8 mouse cellular contexts compared by ENCODE assay signal in genomic region chr9:121366864-121367245, GRCm38 (mm10).
DNase-seq lines count a peak whose midpoint lies in the region; ATAC-seq and TF ChIP-seq lines count a peak whose summit lies in the region.

No protein-coding gene starts in this region.

- no peaks in the 10 kb centered on the region for H3K27me3 ChIP-seq in cerebellum, adult 2 months (ENCODE audit: control insufficient read depth, insufficient read depth, low read length)
- no peaks in the 10 kb centered on the region for H3K27me3 ChIP-seq in neural tube, embryonic 12.5 days (replicated peaks)
- no peaks in the 10 kb centered on the region for H3K27me3 ChIP-seq in heart, postnatal 0 days (ENCODE audit: control insufficient read depth, insufficient read depth, low read length)
- H3K27me3 ChIP-seq in stomach, embryonic 16.5 days (ENCODE audit: control insufficient read depth, insufficient read depth, low read length), result no peaks in the 10 kb centered on the region
- no peaks in the 10 kb centered on the region for H3K27me3 ChIP-seq in liver, embryonic 12.5 days (replicated peaks)

- DNase-seq in cerebellum, adult 2 months, result peak; percentile 60 to 64
- DNase-seq in neural tube, embryonic 10.5 days (ENCODE audit: extremely low spot score, low spot score), result no peak
- DNase-seq in heart, postnatal 0 days (ENCODE audit: low spot score), result no peak

- 24% methylated on average over 12 of the region's 12 CpGs for WGBS in cerebellum, adult 2 months
- WGBS in neural tube, embryonic 12.5 days, result 82% methylated on average over 12 of the region's 12 CpGs
- WGBS in heart, postnatal 0 days, result 66% methylated on average over 12 of the region's 12 CpGs
- 67% methylated on average over 12 of the region's 12 CpGs for WGBS in stomach, embryonic 16.5 days
- WGBS in liver, embryonic 12.5 days (ENCODE audit: insufficient replicate concordance), result 64% methylated on average over 12 of the region's 12 CpGs

- no peak for ATAC-seq in cerebellum, adult (ENCODE audit: insufficient number of reproducible peaks, low FRiP score, low TSS enrichment)
- ATAC-seq in neural tube, embryonic 12.5 days (ENCODE audit: low FRiP score, low read depth), result no peak
- ATAC-seq in heart, postnatal 0 days (ENCODE audit: insufficient read depth, low read depth), result no peak
- no peak for ATAC-seq in stomach, embryonic 16.5 days (ENCODE audit: insufficient read depth, low FRiP score)
- ATAC-seq in erythroblast, adult 5-6 weeks (replicated peaks; ENCODE audit: low FRiP score, poor library complexity, severe bottlenecking), result no peak
- no peak for ATAC-seq in liver, embryonic 12.5 days

- peak overlapping the region; percentile 5; the same call in 1 of the 2 replicates for H3K4me2 ChIP-seq in neural tube, embryonic 12.5 days (replicated peaks)
- no peak overlapping the region for H3K4me2 ChIP-seq in heart, postnatal 0 days (ENCODE audit: low read depth, low read length)
- no peak overlapping the region for H3K4me2 ChIP-seq in stomach, embryonic 16.5 days (ENCODE audit: low read depth, low read length)
- H3K4me2 ChIP-seq in liver, embryonic 12.5 days, result no peak overlapping the region

- no peak overlapping the region for H3K9ac ChIP-seq in neural tube, embryonic 12.5 days
- H3K9ac ChIP-seq in heart, postnatal 0 days (replicated peaks; ENCODE audit: low read depth, low read length), result no peak overlapping the region; the same call in 1 of the 2 replicates
- 0 out of 2 replicates have a peak overlapping the region, but pooled peaks have one; percentile 14 for H3K9ac ChIP-seq in stomach, embryonic 16.5 days (ENCODE audit: low read length)
- no peak overlapping the region for H3K9ac ChIP-seq in liver, embryonic 12.5 days

- peak overlapping the region; percentile 21 for H3K27ac ChIP-seq in cerebellum, adult 2 months (ENCODE audit: insufficient read depth, low read length)
- no peak overlapping the region for H3K27ac ChIP-seq in neural tube, embryonic 12.5 days
- peak overlapping the region; percentile 72 for H3K27ac ChIP-seq in heart, postnatal 0 days (ENCODE audit: low read depth)
- peak overlapping the region; percentile 59 for H3K27ac ChIP-seq in stomach, embryonic 16.5 days (ENCODE audit: low read length)
- no peak overlapping the region for H3K27ac ChIP-seq in liver, embryonic 12.5 days

- no peaks in the 10 kb centered on the region for H3K9me3 ChIP-seq in neural tube, embryonic 12.5 days
- H3K9me3 ChIP-seq in heart, postnatal 0 days (replicated peaks; ENCODE audit: control insufficient read depth, low read length), result no peaks in the 10 kb centered on the region
- H3K9me3 ChIP-seq in stomach, embryonic 16.5 days (replicated peaks; ENCODE audit: control insufficient read depth, low read length), result no peaks in the 10 kb centered on the region
- H3K9me3 ChIP-seq in liver, embryonic 12.5 days (replicated peaks), result no peaks in the 10 kb centered on the region

- H3K4me3 ChIP-seq in cerebellum, adult 2 months (replicated peaks; ENCODE audit: insufficient read depth, low read depth, low read length), result peak overlapping the region; percentile 2
- H3K4me3 ChIP-seq in neural tube, embryonic 12.5 days, result no peak overlapping the region
- no peak overlapping the region for H3K4me3 ChIP-seq in heart, postnatal 0 days (ENCODE audit: low read depth, low read length)
- H3K4me3 ChIP-seq in stomach, embryonic 16.5 days (replicated peaks; ENCODE audit: low read length), result no peak overlapping the region
- no peak overlapping the region for H3K4me3 ChIP-seq in liver, embryonic 12.5 days

- peaks cover 63% of the 10 kb centered on the region for H3K4me1 ChIP-seq in cerebellum, adult 2 months (ENCODE audit: control insufficient read depth, insufficient read depth, low read length)
- peaks cover 46% of the 10 kb centered on the region for H3K4me1 ChIP-seq in neural tube, embryonic 12.5 days
- peaks cover 43% of the 10 kb centered on the region for H3K4me1 ChIP-seq in heart, postnatal 0 days (ENCODE audit: control insufficient read depth, insufficient read depth)
- H3K4me1 ChIP-seq in stomach, embryonic 16.5 days (ENCODE audit: control insufficient read depth, insufficient read depth, low read length), result peaks cover 26% of the 10 kb centered on the region
- peaks cover 41% of the 10 kb centered on the region for H3K4me1 ChIP-seq in liver, embryonic 12.5 days

- TF ChIP-seq CTCF in cerebellum, adult 2 months (IDR thresholded peaks at IDR 0.05; ENCODE audit: borderline replicate concordance, insufficient read depth, low read depth, low read length), result no peak
- no peak for TF ChIP-seq CTCF in heart, postnatal 0 days (IDR thresholded peaks at IDR 0.05; ENCODE audit: low read depth)

- TF ChIP-seq EP300 in heart, postnatal 0 days (IDR thresholded peaks at IDR 0.05; ENCODE audit: low read depth), result no peak

- no peak for TF ChIP-seq POLR2A in cerebellum, adult 2 months (IDR thresholded peaks at IDR 0.05; ENCODE audit: borderline replicate concordance, insufficient read depth, low read length)

- peaks cover 11% of the 10 kb centered on the region for H3K36me3 ChIP-seq in neural tube, embryonic 12.5 days
- peaks cover 30% of the 10 kb centered on the region for H3K36me3 ChIP-seq in heart, postnatal 0 days (replicated peaks; ENCODE audit: control insufficient read depth, insufficient read depth, low read length)
- peaks cover 4% of the 10 kb centered on the region; the same call in 1 of the 2 replicates for H3K36me3 ChIP-seq in stomach, embryonic 16.5 days (ENCODE audit: control insufficient read depth, insufficient read depth, low read length)
- H3K36me3 ChIP-seq in liver, embryonic 12.5 days, result peaks cover 23% of the 10 kb centered on the region

Comparison
In these comparisons a context has a peak if more than half of its experiments do, and no peak if none do; other contexts are left out.
1. DNase-seq: peak in cerebellum, adult 2 months (2 of 2); none in neural tube, embryonic 10.5 days (single experiment) and heart, postnatal 0 days (single experiment).
2. H3K27ac ChIP-seq: peak in cerebellum, adult 2 months (single experiment), heart, postnatal 0 days (single experiment) and stomach, embryonic 16.5 days (single experiment); none in neural tube, embryonic 12.5 days (single experiment) and liver, embryonic 12.5 days (single experiment).